Mouse (Mus musculus): ENCODE measurements around the gene AC131692.1. TPM values are rescaled to one million over a fixed set of nuclear protein-coding genes. Genes with fewer than 3 reads are reported as not detected.

AC131692.1 gene
- polyA plus RNA-seq, 1 experiment from 2014 or later = not detected

Other genes starting within 250 kb of the AC131692.1 start
- gene Frmd8, start 219.1 kb upstream of the AC131692.1 start, polyA plus RNA-seq (2017; shearing (Covaris generic)) = 300 TPM
- 52.4 TPM for gene Slc25a45, start 216.6 kb upstream of the AC131692.1 start, polyA plus RNA-seq (2017; shearing (Covaris generic))
- 1.1 TPM for gene Tigd3, start 200.3 kb upstream of the AC131692.1 start, polyA plus RNA-seq (2017; shearing (Covaris generic))
- 198 TPM for gene Dpf2, start 181.4 kb upstream of the AC131692.1 start, polyA plus RNA-seq (2017; shearing (Covaris generic))
- 0.26 TPM for gene Cdc42ep2, start 169.6 kb upstream of the AC131692.1 start, polyA plus RNA-seq (2017; shearing (Covaris generic))
- 49.8 TPM for gene Pola2, start 130.2 kb upstream of the AC131692.1 start, polyA plus RNA-seq (2017; shearing (Covaris generic))
- gene Slc22a20, start 108.3 kb upstream of the AC131692.1 start, polyA plus RNA-seq (2017; shearing (Covaris generic)) = not detected
- gene Capn1, start 78.5 kb upstream of the AC131692.1 start, polyA plus RNA-seq (2017; shearing (Covaris generic)) = 80.8 TPM
- 60.1 TPM for gene Syvn1, start 47.8 kb upstream of the AC131692.1 start, polyA plus RNA-seq (2017; shearing (Covaris generic))
- 45.4 TPM for gene Mrpl49, start 36.6 kb upstream of the AC131692.1 start, polyA plus RNA-seq (2017; shearing (Covaris generic))
- 1,033 TPM for gene Fau, start 36.6 kb upstream of the AC131692.1 start, polyA plus RNA-seq (2017; shearing (Covaris generic))
- 6.5 TPM for gene Znhit2, start 33.2 kb upstream of the AC131692.1 start, polyA plus RNA-seq (2017; shearing (Covaris generic))
- 20.0 TPM for gene Tm7sf2, start 26.0 kb upstream of the AC131692.1 start, polyA plus RNA-seq (2017; shearing (Covaris generic))
- gene Vps51, start 17.2 kb upstream of the AC131692.1 start, polyA plus RNA-seq (2017; shearing (Covaris generic)) = 86.7 TPM
- gene Tmem262, start 14.4 kb upstream of the AC131692.1 start, polyA plus RNA-seq (2017; shearing (Covaris generic)) = not detected
- gene Gm28374, start 12.2 kb upstream of the AC131692.1 start, polyA plus RNA-seq (2017; shearing (Covaris generic)) = 0.61 TPM
- 55.0 TPM for gene Zfpl1, start 9.5 kb upstream of the AC131692.1 start, polyA plus RNA-seq (2017; shearing (Covaris generic))
- gene Cdca5, start 9.4 kb upstream of the AC131692.1 start, polyA plus RNA-seq (2017; shearing (Covaris generic)) = 5.0 TPM
- gene Naaladl1, start 11.4 kb downstream of the AC131692.1 start, polyA plus RNA-seq (2017; shearing (Covaris generic)) = not detected
- gene Sac3d1, start 24.2 kb downstream of the AC131692.1 start, polyA plus RNA-seq (2017; shearing (Covaris generic)) = 2.3 TPM
- gene Snx15, start 33.9 kb downstream of the AC131692.1 start, polyA plus RNA-seq (2017; shearing (Covaris generic)) = 36.4 TPM
- gene Batf2, start 46.6 kb downstream of the AC131692.1 start, polyA plus RNA-seq (2017; shearing (Covaris generic)) = not detected
- 18.3 TPM for gene Arl2, start 47.1 kb downstream of the AC131692.1 start, polyA plus RNA-seq (2017; shearing (Covaris generic))
- gene Majin, start 90.0 kb downstream of the AC131692.1 start, polyA plus RNA-seq (2017; shearing (Covaris generic)) = not detected
- gene Gpha2, start 132.0 kb downstream of the AC131692.1 start, polyA plus RNA-seq (2017; shearing (Covaris generic)) = not detected
- gene Ppp2r5b, start 141.5 kb downstream of the AC131692.1 start, polyA plus RNA-seq (2017; shearing (Covaris generic)) = 10.3 TPM
- 47.3 TPM for gene Atg2a, start 147.2 kb downstream of the AC131692.1 start, polyA plus RNA-seq (2017; shearing (Covaris generic))
- 26.2 TPM for gene Ehd1, start 182.3 kb downstream of the AC131692.1 start, polyA plus RNA-seq (2017; shearing (Covaris generic))
- gene Cdc42bpg, start 212.0 kb downstream of the AC131692.1 start, polyA plus RNA-seq (2017; shearing (Covaris generic)) = 0.18 TPM
- 66.7 TPM for gene Men1, start 240.6 kb downstream of the AC131692.1 start, polyA plus RNA-seq (2017; shearing (Covaris generic))
- gene Map4k2, start 246.7 kb downstream of the AC131692.1 start, polyA plus RNA-seq (2017; shearing (Covaris generic)) = 114 TPM

Measured in activated CD4-positive, CD25-positive, alpha-beta regulatory T cell, adult 9 weeks (primary cell).